Mouse (Mus musculus) adrenal gland, postnatal 36 days (tissue): ENCODE data around the gene B4galt1. TPM values are rescaled to one million over a fixed set of nuclear protein-coding genes. Genes with fewer than 3 reads are reported as not detected.
A peak's percentile ranks its signal among the peaks of the same experiment; 100 is the strongest.

Experiments
- DNase-seq, 2 experiments: peaks; one replicate each; pipeline ENCODE4 v3.0.0; 2021; ENCODE audit warnings: mixed read lengths in 1 of 2
- total RNA-seq, 2 experiments: library from RNA; stranded (reverse); gene quantifications; 2 replicates each; pipeline ENCODE4 v1.2.3; 2021

Gene B4galt1
- total RNA-seq, 2 experiments from 2014 or later: 75.7 to 89.5 TPM

- DNase-seq: no peak
These were observed 34.7 kb downstream of the B4galt1 start for GRCm38 (mm10) chr4:40819151-40819550.

GRCm38 (mm10) chr4:40818421-40818820 lies 35.4 kb downstream of the B4galt1 start:
- DNase-seq: peak in 1 of 2 experiments; percentile 34

- peak; percentile 62 to 69 for DNase-seq
These were observed 35.9 kb downstream of the B4galt1 start for GRCm38 (mm10) chr4:40817936-40818335.

GRCm38 (mm10) chr4:40815775-40816372 lies 37.9 kb downstream of the B4galt1 start:
- no peak for DNase-seq

- DNase-seq: no peak
These were observed 38.7 kb downstream of the B4galt1 start for GRCm38 (mm10) chr4:40815120-40815519.

- no peak for DNase-seq
These were observed 39.4 kb downstream of the B4galt1 start for GRCm38 (mm10) chr4:40814359-40814758.

GRCm38 (mm10) chr4:40812891-40813290 lies 40.9 kb downstream of the B4galt1 start:
- no peak for DNase-seq

GRCm38 (mm10) chr4:40810481-40810880 lies 43.3 kb downstream of the B4galt1 start:
- no peak for DNase-seq

- DNase-seq: no peak
These were observed 46.4 kb downstream of the B4galt1 start for GRCm38 (mm10) chr4:40807382-40807781.

- no peak for DNase-seq
These were observed 48.4 kb downstream of the B4galt1 start for GRCm38 (mm10) chr4:40805401-40805800.

GRCm38 (mm10) chr4:40802787-40803186 lies 51.0 kb downstream of the B4galt1 start:
- no peak for DNase-seq

- DNase-seq: no peak
These were observed 51.9 kb downstream of the B4galt1 start for GRCm38 (mm10) chr4:40801908-40802307.

- DNase-seq: no peak
These were observed 52.9 kb downstream of the B4galt1 start for GRCm38 (mm10) chr4:40800873-40801272.

GRCm38 (mm10) chr4:40798833-40799555 lies 54.8 kb downstream of the B4galt1 start:
- peak; percentile 92 for DNase-seq

GRCm38 (mm10) chr4:40795761-40796160 lies 58.0 kb downstream of the B4galt1 start:
- DNase-seq: no peak

GRCm38 (mm10) chr4:40794320-40794719 lies 59.5 kb downstream of the B4galt1 start:
- no peak for DNase-seq

- no peak for DNase-seq
These were observed 62.6 kb downstream of the B4galt1 start for GRCm38 (mm10) chr4:40791176-40791575.

GRCm38 (mm10) chr4:40786578-40786977 lies 67.2 kb downstream of the B4galt1 start:
- DNase-seq: no peak

- DNase-seq: no peak
These were observed 68.1 kb downstream of the B4galt1 start for GRCm38 (mm10) chr4:40785620-40786166.

- DNase-seq: peak in 1 of 2 experiments; percentile 41
These were observed 69.1 kb downstream of the B4galt1 start for GRCm38 (mm10) chr4:40784556-40785169.

GRCm38 (mm10) chr4:40783049-40783448 lies 70.8 kb downstream of the B4galt1 start:
- DNase-seq: no peak

GRCm38 (mm10) chr4:40781797-40782495 lies 71.9 kb downstream of the B4galt1 start:
- DNase-seq: no peak
